Mouse (Mus musculus) neural tube, embryonic 13.5 days (tissue): ENCODE measurements around the gene Dolk. TPM values are rescaled to one million over a fixed set of nuclear protein-coding genes. Genes with fewer than 3 reads are reported as not detected.

Source experiments
- ATAC-seq: fragments of 200-750 bp; cut with Nextera tagmentation; 2 replicates; pipeline ENCODE4 v1.8.0; 2017; ENCODE audit warnings: low read depth, mild to moderate bottlenecking, moderate TSS enrichment, moderate library complexity
- H3K27ac ChIP-seq: fragments of 300-500 bp; sonication (generic); replicated peaks from 2 replicates; pipeline ENCODE4 v1.5.1; 2015; ENCODE audit warnings: moderate library complexity, mild to moderate bottlenecking, inconsistent platforms
- H3K27me3 ChIP-seq: fragments of 300-500 bp; sonication (generic); 2 replicates; pipeline ENCODE4 v1.6.1; 2015; ENCODE audit warnings: mild to moderate bottlenecking, inconsistent platforms
- H3K36me3 ChIP-seq: fragments of 300-500 bp; sonication (generic); 2 replicates; pipeline ENCODE4 v1.6.1; 2015; ENCODE audit warnings: mild to moderate bottlenecking, inconsistent platforms
- H3K4me1 ChIP-seq: fragments of 300-500 bp; sonication (generic); replicated peaks from 2 replicates; pipeline ENCODE4 v1.6.1; 2015; ENCODE audit warnings: inconsistent platforms
- H3K4me2 ChIP-seq: fragments of 300-500 bp; sonication (generic); 2 replicates; pipeline ENCODE4 v1.6.1; 2015; ENCODE audit warnings: inconsistent platforms, mild to moderate bottlenecking, moderate library complexity
- H3K4me3 ChIP-seq: fragments of 300-500 bp; sonication (generic); 2 replicates; pipeline ENCODE4 v1.5.1; 2015; ENCODE audit warnings: mild to moderate bottlenecking, inconsistent platforms
- H3K9ac ChIP-seq: fragments of 300-500 bp; sonication (generic); 2 replicates; pipeline ENCODE4 v1.6.1; 2015; ENCODE audit warnings: moderate library complexity, mild to moderate bottlenecking, inconsistent platforms
- H3K9me3 ChIP-seq: fragments of 300-500 bp; sonication (generic); 2 replicates; pipeline ENCODE4 v1.6.1; 2016; ENCODE audit warnings: inconsistent platforms
- WGBS: fragments of 180-500 bp; shearing (Covaris S2); methylation state at CpG from one replicate; pipeline ENCODE4 v1.1.7; 2015; 5-methylcytosine and 5-hydroxymethylcytosine counted together
- polyA plus RNA-seq: library from polyadenylated mRNA; unstranded; fragments of >200 nt; fragmentation: Nextera tagmentation; extraction: Ambion mirVana; gene quantifications from 2 replicates; pipeline ENCODE4 v1.2.1, GENCODE M21; 2015

The Dolk gene
- polyA plus RNA-seq, 1 experiment from 2014 or later: 33.1 TPM

DNA sequence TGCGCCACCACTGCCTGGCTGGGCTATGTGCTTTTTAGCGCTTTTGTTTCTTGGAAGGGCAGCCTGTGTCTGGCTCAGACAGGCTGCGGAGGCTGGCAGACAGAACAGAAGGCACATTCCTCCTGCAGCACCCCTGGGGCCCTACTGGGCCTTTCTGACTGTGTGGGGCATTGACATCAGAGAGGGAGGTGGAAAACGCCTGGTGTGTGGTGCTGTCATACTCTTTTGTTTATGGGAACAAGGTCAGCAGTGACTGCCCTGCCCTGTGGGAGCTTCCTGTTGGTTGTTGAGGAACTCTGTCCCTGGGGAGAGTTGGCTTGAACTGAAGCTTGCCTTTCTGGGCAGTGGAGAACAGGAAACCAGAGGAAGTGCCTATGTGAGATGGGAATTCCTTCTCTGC lies 43.6 kb downstream of the Dolk start:
- Histone ChIP-seq H3K9ac (no peak overlapping the region), H3K4me1 (peaks cover 51% of the 10 kb centered on the region), H3K4me2 (no peak overlapping the region), H3K36me3 (peaks cover 54% of the 10 kb centered on the region), H3K9me3 (no peaks in the 10 kb centered on the region), H3K27ac (peak overlapping the region; percentile 43; the same call in 1 of the 2 replicates), H3K27me3 (no peaks in the 10 kb centered on the region), H3K4me3 (no peak overlapping the region)
- WGBS: 24% methylated on average over 4 of the region's 4 CpGs
- no peak for ATAC-seq

DNA sequence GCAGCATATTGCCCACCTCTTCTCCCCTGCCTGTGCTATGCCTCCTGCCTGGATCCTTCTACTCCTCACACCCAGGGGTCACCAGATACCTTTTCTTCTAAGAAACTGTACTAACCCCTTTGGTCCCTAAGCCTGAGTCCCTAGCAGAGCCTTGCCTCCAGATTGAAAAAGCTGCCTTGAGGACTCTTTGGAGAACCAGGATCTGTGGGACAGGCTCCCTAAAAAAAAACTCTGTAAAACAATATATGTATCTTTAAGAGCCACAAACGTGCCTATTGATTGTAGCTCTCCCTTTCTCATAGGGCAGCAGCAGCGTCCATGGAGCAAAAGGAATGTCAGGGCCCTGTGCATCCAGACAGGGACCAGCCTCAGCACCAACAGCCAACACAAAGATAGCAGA lies 45.9 kb downstream of the Dolk start, which contains the start of gene Gm28035:
Gene Gm28035, plus strand, starts transcription at position 301 of the 400 bp plus-strand sequence.
- Histone ChIP-seq H3K9ac (peak within 1 kb of the TSS; percentile 94), H3K4me1 (peaks cover 61% of the 10 kb centered on the region), H3K27ac (no peak within 1 kb of the TSS; the same call in 1 of the 2 replicates), H3K27me3 (no peaks in the 10 kb centered on the region), H3K4me2 (peak within 1 kb of the TSS; percentile 81), H3K4me3 (peak within 1 kb of the TSS; percentile 92; the same call in 1 of the 2 replicates), H3K36me3 (peaks cover 48% of the 10 kb centered on the region), H3K9me3 (no peaks in the 10 kb centered on the region)
- no peak for ATAC-seq
- WGBS: 87% methylated on average over 2 of the region's 2 CpGs

DNA sequence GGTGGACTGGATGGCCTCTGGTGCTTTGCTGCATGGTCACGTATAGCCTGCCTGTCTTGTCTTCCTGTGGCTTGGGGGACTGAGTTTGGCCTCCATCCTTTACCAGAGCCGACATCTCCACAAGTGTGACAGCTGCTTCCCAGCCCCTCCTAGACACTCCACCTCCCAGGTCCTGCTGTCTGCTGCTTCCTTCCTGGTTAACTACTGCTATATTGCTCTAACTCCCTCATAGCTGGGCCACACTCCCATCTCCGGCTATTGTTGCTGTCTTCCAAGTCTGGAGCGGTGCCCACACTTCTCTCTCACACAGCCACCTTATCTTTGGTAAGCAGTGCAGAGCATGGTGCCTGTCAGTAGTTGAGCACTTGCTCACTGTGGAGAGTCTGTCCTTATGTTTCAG lies 46.4 kb downstream of the Dolk start:
- peak overlapping the region; percentile 81 for H3K4me2 ChIP-seq
- H3K27ac ChIP-seq: no peak overlapping the region; the same call in 1 of the 2 replicates
- H3K36me3 ChIP-seq: peaks cover 45% of the 10 kb centered on the region
- peaks cover 58% of the 10 kb centered on the region for H3K4me1 ChIP-seq
- H3K4me3 ChIP-seq: peak overlapping the region; percentile 92; the same call in 1 of the 2 replicates
- H3K9me3 ChIP-seq: no peaks in the 10 kb centered on the region
- H3K9ac ChIP-seq: peak overlapping the region; percentile 94; the same call in 1 of the 2 replicates
- ATAC-seq: no peak
- no peaks in the 10 kb centered on the region for H3K27me3 ChIP-seq
- WGBS: 84% methylated on average over 4 of the region's 4 CpGs

DNA sequence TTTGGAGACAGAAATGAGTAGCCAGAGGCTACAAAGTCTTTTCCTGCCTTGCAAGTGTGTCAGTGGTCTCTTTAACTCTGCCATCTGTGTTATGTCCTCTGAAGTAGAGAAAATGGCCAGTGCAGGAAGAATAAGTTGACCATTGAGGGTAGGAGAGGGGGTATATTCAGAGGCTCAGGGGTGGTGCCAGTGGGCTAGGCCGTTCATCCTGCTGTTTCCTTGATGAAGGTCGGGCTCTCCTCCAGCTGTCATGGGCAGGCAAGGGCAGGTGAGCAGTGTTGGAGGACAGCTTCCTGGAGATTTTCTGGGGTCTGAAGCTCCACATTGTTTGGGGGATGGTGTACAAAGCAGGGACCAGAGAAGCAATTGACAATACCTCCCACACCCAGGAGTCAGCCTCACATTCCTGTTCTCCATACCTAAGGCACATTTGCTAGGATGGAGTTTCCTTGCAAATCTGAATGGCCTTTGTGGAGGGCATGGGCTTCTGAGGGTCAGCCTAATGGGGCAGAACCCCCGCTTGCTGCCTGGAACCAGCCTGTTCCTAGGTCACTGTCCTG lies 47.1 kb downstream of the Dolk start:
- no peaks in the 10 kb centered on the region for H3K9me3 ChIP-seq
- H3K9ac ChIP-seq: peak overlapping the region; percentile 94
- 74% methylated on average over 3 of the region's 3 CpGs for WGBS
- H3K4me3 ChIP-seq: peak overlapping the region; percentile 92
- no peak overlapping the region for H3K27ac ChIP-seq
- ATAC-seq: no peak
- no peaks in the 10 kb centered on the region for H3K27me3 ChIP-seq
- peaks cover 37% of the 10 kb centered on the region for H3K36me3 ChIP-seq
- peaks cover 58% of the 10 kb centered on the region for H3K4me1 ChIP-seq
- H3K4me2 ChIP-seq: peak overlapping the region; percentile 81

DNA sequence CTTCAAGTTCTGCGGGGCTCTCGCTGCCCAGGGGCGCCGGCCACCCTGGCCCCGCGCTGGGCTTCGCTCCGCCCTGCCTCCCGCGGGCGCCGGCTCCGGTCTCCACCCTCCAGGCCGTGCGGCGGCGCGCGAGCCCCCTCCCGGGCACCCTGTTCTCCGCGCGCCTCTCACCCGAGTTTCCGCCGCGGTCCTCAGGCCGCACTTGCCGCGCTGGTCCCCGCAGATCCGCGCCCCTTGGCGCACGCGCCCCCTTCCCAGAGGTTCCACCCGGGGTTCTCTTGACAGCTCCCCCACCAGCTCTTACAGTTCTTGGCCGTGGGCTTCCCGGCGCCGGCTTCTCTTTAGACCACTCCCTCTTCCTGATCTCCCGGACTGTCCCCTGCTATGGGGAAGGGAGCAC lies 48.3 kb downstream of the Dolk start:
- Histone ChIP-seq H3K36me3 (peaks cover 26% of the 10 kb centered on the region), H3K4me3 (peak overlapping the region; percentile 92), H3K9me3 (no peaks in the 10 kb centered on the region), H3K27ac (peak overlapping the region; percentile 95), H3K9ac (peak overlapping the region; percentile 94), H3K27me3 (no peaks in the 10 kb centered on the region), H3K4me2 (peak overlapping the region; percentile 81), H3K4me1 (peaks cover 54% of the 10 kb centered on the region)
- peak; percentile 92 for ATAC-seq
- under 1% methylated on average over 41 of the region's 42 CpGs for WGBS

DNA sequence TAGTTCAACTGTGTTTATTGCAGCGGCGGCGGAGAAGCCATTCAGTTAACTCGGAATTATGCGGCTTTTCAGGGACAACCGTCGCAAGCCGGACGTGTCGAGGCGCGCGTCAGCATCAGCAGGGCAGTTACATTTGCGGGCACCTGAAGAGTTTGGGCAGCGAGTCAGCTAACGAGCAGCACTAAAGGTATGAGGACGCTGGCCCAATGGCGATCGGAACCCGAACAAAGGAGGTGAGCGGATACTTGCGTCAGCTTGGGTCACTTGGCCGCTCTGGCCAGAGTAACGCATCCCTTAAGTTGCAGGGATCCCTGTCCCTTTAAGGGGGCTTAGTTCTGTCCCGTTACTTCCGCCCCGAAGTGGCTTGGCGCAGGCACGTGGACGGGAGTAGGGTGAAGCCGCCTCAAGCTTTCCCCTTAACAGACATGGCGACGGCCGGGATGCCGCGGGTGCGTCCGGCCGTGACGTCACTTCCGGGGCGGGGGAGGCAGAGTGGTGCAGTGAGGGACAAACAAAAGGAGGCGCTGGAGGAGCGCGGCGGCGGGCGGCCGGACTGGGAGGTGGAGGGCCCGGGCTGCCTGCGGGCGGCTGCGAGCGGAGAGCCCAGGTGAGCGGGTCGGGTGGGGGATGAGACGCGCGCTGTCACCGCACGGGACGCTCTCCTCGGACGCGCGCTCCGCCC lies 48.8 kb downstream of the Dolk start, which contains the start of gene Lrrc8a:
Gene Lrrc8a, plus strand, starts transcription at position 517 of the 682 bp plus-strand sequence.
- H3K36me3 ChIP-seq: peaks cover 20% of the 10 kb centered on the region
- no peaks in the 10 kb centered on the region for H3K9me3 ChIP-seq
- H3K9ac ChIP-seq: peak within 1 kb of the TSS; percentile 94
- ATAC-seq: peak; percentile 99
- peaks cover 48% of the 10 kb centered on the region for H3K4me1 ChIP-seq
- H3K27ac ChIP-seq: peak within 1 kb of the TSS; percentile 95
- under 1% methylated on average over 65 of the region's 67 CpGs for WGBS
- H3K4me3 ChIP-seq: peak within 1 kb of the TSS; percentile 92
- H3K27me3 ChIP-seq: no peaks in the 10 kb centered on the region
- peak within 1 kb of the TSS; percentile 81 for H3K4me2 ChIP-seq

DNA sequence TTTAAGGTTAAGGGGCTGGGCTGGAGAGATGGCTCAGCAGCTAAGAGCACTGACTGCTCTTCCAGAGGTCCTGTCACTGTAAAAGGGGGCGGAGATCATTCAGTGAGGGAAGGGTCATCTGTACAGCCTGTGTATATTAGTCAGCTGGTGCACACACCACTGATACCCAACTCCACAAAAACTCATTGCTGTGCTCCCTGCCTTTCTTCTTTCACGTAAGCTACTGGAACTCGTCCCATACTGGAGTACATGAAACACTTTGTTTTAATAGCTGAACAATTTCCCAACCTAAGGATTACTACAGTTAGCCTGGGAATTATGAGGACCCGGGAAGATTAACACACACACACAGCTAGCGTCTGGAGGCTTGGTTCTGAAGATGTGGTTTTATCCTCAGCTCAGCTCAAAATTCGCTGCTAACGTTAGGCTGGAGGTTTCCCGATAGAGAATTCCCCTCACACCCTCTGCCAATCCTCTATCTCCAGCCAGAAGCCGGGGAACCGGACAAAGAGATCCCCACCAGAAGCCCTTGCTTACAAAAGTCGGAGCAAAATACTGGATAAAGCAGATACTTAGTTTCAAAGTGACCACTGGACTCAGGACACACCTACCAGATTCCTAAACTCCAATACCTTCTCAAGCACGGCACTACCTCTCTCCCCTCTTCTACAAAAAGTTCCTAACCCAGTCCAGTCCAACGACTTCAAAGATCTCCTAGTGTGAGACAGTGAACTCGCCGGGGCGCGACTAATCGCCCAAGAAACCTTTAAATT lies 49.5 kb downstream of the Dolk start:
- Histone ChIP-seq H3K4me3 (peak overlapping the region; percentile 92), H3K27ac (peak overlapping the region; percentile 95), H3K36me3 (peaks cover 14% of the 10 kb centered on the region), H3K4me2 (peak overlapping the region; percentile 81), H3K9me3 (no peaks in the 10 kb centered on the region), H3K27me3 (no peaks in the 10 kb centered on the region), H3K4me1 (peaks cover 41% of the 10 kb centered on the region), H3K9ac (peak overlapping the region; percentile 70)
- ATAC-seq: peak; percentile 19
- WGBS: 3% methylated on average over 18 of the region's 18 CpGs

DNA sequence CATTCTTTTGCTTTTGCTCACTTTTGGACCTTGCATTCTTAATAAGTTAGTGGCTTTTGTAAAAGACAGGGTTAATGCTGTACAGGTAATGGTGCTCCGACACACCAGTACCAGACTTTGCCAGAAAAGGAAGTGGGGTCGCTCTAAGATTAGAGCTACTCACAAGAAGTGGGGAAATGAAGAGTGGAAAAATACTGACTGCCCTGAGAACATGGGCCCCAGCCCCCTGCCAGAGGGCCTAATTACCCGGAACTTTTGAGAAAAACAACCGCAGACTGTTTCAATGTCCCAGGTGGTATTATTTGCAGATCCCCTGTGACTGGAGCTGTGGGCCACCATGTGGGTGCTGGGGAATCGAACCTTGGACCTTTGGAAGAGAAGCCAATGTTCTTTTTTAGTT lies 50.5 kb downstream of the Dolk start:
- peaks cover 4% of the 10 kb centered on the region; the same call in 1 of the 2 replicates for H3K9me3 ChIP-seq
- no peak overlapping the region for H3K4me3 ChIP-seq
- no peak overlapping the region for H3K4me2 ChIP-seq
- no peaks in the 10 kb centered on the region for H3K27me3 ChIP-seq
- peaks cover 33% of the 10 kb centered on the region for H3K4me1 ChIP-seq
- H3K9ac ChIP-seq: no peak overlapping the region
- ATAC-seq: no peak
- no peak overlapping the region for H3K27ac ChIP-seq
- H3K36me3 ChIP-seq: peaks cover 4% of the 10 kb centered on the region
- 85% methylated on average over 5 of the region's 5 CpGs for WGBS

Other genes with a start within 250 kb of the Dolk start
- 49.6 and 53.5 TPM in 2 replicates for gene Wdr34, start 237.5 kb downstream of the Dolk start, polyA plus RNA-seq
- 338 and 380 TPM in 2 replicates for gene Set, start 229.0 kb downstream of the Dolk start, polyA plus RNA-seq
- 1.8 and 2.7 TPM in 2 replicates for gene Pkn3, start 208.7 kb downstream of the Dolk start, polyA plus RNA-seq
- 26.5 and 32.5 TPM in 2 replicates for gene Zdhhc12, start 192.7 kb downstream of the Dolk start, polyA plus RNA-seq
- gene Zer1, start 161.7 kb downstream of the Dolk start, polyA plus RNA-seq: 11.8 and 12.8 TPM in 2 replicates
- gene Tbc1d13, start 152.6 kb downstream of the Dolk start, polyA plus RNA-seq: 9.4 and 11.7 TPM in 2 replicates
- gene Endog, start 114.8 kb downstream of the Dolk start, polyA plus RNA-seq: 15.6 and 17.3 TPM in 2 replicates
- 59.0 and 61.0 TPM in 2 replicates for gene Spout1, start 107.9 kb downstream of the Dolk start, polyA plus RNA-seq
- 13.1 and 13.3 TPM in 2 replicates for gene Kyat1, start 80.5 kb downstream of the Dolk start, polyA plus RNA-seq
- 50.7 and 54.8 TPM in 2 replicates for gene Lrrc8a, start 48.6 kb downstream of the Dolk start, polyA plus RNA-seq
- gene Gm28035, start 45.8 kb downstream of the Dolk start, polyA plus RNA-seq: 0.23 and 0.24 TPM in 2 replicates
- gene Phyhd1, start 20.1 kb downstream of the Dolk start, polyA plus RNA-seq: 4.3 and 4.8 TPM in 2 replicates
- not detected in 2 replicates for gene Gm28038, start 5.3 kb downstream of the Dolk start, polyA plus RNA-seq
- 19.7 and 26.7 TPM in 2 replicates for gene Nup188, start 63 bp upstream of the Dolk start, polyA plus RNA-seq
- 131 and 147 TPM in 2 replicates for gene Sh3glb2, start 73.0 kb upstream of the Dolk start, polyA plus RNA-seq
- gene Miga2, start 77.9 kb upstream of the Dolk start, polyA plus RNA-seq: 26.0 and 26.3 TPM in 2 replicates
- 51.4 and 52.0 TPM in 2 replicates for gene Dolpp1, start 105.9 kb upstream of the Dolk start, polyA plus RNA-seq
- gene Crat, start 129.5 kb upstream of the Dolk start, polyA plus RNA-seq: 22.2 and 23.0 TPM in 2 replicates
- gene Ptpa, start 129.7 kb upstream of the Dolk start, polyA plus RNA-seq: 124 and 126 TPM in 2 replicates
- gene Ier5l, start 187.9 kb upstream of the Dolk start, polyA plus RNA-seq: 2.1 and 3.1 TPM in 2 replicates